Mouse (Mus musculus) natural killer cell, adult 2 months (primary cell): Measurements from ENCODE around the gene 2310011J03Rik.
A peak's percentile ranks its signal among the peaks of the same experiment; 100 is the strongest.

Experiments used
- DNase-seq, 2 experiments: peaks; one replicate each; pipeline ENCODE4 v3.0.0; 2022; ENCODE audit warnings: low spot score in 2 of 2

Gene 2310011J03Rik

DNA sequence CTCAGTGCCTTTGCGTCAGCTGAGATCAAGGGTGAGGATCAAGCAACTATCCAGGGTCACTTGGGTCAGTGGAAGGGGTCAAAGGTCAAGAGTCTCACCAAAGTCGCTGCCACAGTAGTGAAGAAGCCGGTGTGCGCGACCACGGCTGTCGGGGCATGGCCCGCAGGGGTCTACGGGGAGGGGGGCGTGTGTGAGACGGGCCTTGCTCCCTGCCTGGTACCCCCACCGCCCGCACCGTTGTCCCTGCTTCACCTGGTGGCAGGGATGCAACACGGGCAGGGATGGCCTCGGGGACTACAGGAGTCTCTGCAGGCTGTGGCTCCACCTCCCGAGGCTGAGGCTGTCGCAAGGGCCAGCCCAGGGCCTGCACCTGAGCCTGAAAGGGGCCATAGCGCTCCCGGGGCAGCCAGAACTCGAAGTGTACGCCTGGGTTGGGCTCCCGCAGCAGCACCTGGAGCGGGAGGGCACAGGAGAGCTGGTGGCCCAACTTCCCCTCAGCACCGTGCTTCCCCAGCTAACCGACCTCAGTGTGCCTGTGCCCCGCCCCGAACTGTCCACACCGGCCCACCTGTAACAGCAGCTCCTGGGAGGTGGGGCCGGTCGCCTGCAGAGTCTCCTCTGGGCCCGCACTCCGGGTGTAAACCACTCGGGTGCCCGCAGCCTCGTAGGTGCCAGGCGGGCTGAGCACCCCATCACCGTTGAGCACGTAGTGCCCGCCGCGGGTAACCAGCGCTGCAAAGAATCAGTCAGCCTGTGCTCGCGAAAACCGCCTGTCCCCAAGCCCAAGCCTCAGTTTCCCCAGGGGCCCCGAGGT is 21.4 kb upstream of the 2310011J03Rik start:
- DNase-seq = no peak

DNA sequence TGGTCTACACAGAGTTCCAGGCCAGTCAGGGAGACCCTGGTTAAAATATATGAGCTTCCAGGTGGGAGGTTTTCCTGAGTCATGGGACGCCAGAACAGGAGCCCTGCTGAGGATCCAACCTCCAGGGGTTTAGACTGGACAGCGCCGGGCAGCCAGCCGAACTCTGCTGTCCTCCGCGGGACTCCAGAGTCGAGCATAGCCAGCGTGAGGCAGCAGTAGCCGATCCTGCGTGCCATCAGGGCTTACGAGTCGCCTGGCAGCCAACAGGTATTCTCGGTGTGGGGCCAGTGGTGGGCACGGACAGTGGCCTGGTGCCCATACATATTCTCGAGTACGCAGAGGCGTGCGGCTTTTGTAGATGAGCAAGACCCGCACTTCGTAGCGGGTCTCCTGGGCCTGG is 20.7 kb upstream of the 2310011J03Rik start:
- no peak for DNase-seq

DNA sequence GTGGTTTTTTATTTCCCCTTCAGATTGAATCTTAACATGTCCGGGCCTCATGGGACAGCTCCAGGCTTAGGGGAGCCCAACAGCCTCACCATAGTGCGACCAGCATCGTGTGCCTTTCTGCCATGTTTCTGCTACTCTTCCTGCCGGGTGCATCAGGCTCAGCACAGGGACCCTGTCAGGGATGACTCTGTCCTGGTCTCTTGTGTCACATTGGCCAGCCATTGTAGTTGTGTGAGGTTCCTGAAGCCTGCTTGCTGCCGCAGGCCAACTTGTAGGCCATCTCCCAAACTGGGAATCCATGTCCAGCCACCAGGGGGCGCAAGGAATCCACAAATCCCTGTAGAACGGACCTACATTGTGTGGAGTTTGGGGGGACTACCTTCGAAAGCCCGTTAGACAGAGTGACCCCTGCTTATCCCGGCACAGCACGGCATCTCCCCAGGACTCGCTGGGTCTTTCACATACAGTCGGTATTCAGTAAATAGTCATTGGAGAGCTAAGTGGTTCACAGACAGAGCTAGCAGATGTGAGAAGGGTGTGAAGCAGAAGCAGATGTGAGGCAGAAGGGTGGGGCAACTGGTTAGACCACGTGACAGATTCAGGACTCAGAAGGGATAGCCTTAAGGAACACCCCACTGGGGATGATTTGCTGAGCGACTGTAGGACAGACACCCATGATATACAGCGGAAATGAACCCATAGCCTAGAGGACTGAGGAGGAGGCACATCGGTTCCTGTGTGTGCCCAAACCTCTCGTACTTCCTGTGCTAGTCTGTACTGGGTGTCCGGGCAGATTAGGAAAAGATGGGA is 19.8 kb upstream of the 2310011J03Rik start:
- DNase-seq = peak; percentile 75 to 83

DNA sequence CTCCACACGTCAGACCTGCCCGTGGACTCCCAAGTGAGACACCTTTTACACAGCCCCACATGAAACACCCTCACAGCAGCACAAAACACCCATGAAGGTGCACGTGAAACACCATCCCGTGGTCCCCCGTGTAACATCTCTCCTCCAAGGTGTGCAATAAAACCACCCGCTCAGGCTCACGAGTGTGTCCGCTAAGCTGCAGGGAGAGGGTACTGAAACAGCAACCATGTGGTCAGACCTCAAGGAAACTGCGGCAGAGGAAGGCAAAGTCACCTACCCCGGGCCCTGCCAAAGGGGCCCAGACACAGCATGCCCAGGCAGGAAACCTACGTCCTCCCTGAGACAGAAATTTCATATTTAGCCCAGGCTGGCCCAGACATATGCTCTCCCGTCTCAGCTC is 15.9 kb upstream of the 2310011J03Rik start:
- DNase-seq = peak in 1 of 2 experiments; percentile 33

DNA sequence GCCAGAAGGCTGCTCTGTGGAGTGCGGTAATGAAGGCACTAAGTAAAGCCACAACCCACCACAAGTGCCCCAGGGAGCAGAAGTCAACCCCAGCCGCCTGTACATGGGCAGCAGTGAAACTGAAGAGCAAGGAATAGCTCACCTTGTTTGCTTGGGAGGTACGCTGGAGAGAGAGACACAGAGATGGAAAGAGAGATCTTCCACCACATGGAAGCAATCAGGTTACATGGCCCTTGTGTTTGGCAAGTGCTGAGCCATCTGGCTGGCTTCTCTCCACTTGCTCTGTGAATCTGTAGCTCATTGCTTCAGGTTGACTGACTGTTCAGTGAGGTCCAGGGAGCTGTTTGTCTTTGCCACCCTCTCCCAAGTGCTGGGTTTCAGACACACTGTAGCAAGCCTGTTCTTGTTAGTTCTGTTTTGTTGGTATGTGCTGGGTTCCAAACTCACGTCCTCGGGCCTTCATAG is 12.2 kb upstream of the 2310011J03Rik start:
- no peak for DNase-seq

DNA sequence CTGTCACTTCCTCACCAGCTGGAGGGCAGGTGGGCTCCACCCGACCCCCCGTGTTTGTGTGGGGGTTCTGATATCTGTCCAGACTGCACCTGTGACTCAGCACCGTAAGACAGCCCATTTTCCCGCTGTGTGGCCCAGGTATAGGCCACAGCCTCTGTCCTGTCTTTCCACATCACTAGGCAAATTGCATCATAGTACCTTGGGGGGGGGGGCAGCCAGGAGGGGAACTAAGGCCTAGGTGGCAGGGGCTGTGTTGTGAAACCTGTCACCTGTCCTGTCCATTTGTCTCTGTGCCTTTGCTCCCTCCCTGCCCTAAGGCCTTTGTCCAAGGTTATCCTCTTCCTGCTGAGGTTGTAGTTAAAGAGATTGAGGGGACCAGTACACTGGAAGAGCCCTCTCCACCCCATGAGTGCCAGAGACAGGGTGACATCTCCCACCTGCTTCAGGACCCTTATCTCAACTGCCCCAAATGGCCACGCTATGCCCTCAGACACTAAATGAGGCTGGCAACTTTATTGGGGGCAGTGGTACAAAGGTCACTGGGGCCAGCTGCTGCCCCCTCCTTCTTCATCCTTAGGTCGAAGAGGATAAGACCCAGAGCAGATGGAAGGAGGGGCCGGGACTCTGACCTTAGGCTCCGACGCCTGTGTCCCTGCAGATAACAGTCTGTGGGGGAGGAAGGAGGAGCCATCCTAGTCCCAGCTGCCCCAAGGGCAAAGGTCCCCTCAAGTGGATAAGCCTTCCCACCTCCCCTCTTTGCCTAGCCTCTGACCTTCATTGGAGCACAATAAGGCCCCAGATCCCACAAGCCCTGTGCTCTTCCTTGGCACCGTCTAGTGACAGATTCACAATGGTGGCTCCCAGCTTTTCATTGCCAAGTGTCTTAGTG is 11.5 kb upstream of the 2310011J03Rik start:
- DNase-seq = no peak

DNA sequence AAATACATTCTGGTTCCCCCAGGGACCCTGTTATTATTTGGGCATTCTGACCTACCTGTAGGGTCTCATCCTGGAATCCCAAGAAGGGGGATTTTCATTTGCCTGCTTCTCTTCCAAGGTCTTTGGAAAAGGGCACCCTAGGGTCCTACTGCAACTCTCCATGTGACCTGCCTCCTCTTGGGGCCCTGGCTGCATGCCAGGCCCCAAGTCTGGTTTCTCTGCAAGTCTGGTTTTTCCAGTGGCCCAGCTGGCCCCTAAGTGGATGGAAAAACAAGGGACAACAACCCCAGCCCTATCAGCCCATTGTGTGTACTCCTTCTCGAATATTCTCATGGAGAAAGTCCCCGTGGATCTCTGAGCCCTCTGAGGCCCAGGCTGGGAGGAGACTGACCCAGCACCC is 10.6 kb upstream of the 2310011J03Rik start:
- no peak for DNase-seq

DNA sequence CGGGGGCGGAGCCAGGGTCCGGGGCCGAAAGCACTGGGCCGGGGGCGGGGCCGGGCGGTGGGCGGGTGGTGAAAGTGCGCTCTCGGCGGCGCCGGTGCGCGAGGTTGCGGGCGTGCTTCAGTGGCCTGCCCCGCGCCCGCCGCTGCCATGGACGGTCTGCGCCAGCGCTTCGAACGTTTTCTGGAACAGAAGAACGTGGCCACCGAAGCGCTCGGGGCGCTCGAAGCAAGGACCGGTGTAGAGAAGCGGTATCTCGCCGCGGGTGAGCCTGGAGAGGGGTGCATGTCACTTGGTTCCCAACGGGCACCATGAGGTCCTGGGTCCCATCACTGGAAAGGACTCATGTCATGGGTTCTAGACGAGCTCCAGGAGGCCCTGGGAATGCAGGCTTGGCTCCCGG is 9.7 kb upstream of the 2310011J03Rik start:
- DNase-seq = no peak

DNA sequence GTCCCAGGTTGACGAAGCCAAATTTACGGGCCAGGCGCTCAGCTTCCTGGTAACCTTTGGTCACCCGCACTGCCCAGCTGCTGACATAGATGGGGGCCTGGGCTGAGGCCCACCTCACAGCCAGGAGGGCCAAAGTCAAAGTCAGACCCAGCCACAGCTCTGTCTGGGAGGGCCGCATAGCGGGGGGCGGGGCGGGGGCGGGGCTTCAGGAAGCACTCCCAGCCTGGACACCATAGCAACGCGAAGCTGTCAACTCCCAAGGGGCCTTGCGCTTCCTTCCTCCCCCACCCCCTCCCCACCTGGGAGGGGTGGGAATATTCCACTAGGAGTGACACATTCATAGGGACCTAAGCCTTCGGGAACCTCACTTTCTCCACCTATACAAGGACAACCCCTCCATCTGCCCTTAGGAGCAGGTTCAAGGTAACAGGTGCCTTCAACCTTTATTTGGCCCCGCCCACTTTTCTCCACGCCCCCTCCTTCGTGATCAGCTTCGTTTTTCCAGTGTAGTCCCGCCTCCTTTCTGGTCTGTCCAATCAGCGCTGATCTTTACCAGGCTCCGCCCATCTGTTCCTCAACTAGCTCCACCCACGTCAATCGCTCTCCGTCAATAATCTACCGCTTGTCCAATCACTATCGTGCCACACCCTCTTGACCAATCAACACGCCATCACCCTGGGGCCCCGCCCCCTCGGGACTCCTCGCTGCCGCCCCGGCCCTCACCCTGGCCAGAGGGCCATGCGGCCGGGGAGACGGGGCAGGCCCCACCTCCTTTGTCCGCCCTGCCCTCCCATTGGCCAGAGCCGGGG is 9.1 kb upstream of the 2310011J03Rik start, which contains the start of the genes Pcsk4 and Reep6:
Gene Pcsk4 (minus strand): TSS at position 226 of the 809 bp plus-strand sequence.
Gene Reep6 (plus strand): TSS at position 681 of the 809 bp plus-strand sequence.
- DNase-seq = peak; percentile 94 to 97

DNA sequence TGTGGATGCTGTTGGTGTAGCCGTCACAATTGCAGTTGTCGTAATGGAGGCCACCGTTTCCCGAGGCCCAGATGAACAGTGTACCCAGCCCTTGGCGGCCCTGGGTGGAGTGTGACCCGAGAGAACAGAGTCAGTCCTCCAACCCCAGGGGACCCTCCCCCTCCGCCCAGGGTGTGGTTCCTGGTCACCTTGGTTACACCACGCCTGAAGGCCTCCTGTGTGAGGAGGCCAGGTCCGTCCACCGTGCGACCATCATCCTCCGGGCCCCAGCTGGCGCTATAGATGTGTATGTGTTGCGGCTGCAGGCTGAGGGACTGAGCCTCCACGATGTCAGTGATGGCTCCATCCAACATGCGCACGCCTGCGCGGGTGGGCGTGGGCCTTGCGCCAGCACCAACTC is 4.7 kb upstream of the 2310011J03Rik start:
- no peak for DNase-seq

DNA sequence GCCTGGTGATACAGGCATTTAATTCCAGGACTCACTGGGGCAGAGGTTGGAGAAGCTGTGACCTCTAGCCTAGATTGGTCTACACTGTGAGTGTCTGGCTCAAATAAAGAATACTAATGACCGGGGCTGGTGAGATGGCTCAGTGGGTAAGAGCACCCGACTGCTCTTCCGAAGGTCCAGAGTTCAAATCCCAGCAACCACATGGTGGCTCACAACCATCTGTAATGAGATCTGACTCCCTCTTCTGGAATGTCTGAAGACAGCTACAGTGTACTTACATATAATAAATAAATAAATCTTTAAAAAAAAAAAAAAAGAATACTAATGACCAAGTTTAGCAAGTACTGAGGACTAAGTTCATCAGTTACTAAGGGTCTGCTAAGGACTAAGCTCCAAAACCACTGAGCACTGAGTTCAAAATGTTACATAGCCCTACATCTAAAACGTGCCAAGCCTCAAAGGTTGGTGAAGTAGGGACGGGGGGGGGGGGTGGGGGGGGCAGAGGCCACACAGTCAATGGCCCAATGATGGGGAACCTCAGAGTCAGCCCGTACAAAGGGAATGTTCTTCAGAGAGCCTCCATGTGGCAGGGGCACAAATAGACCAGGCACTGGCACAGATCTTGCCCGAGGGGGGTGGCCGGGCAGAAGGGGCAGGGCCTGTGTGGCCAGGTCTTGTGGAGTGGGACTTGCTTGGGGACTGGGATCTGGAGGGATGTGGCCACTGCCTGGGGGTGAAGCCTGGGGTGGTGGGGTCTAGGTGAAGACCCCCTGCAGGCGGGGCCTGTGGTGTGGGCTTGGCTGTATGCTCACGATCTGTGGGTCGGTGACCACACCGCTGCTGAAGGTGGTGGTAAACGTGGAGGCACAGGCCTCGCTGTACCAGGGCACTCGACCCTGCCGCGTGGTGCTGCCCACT is 4.0 kb upstream of the 2310011J03Rik start:
- DNase-seq = no peak

DNA sequence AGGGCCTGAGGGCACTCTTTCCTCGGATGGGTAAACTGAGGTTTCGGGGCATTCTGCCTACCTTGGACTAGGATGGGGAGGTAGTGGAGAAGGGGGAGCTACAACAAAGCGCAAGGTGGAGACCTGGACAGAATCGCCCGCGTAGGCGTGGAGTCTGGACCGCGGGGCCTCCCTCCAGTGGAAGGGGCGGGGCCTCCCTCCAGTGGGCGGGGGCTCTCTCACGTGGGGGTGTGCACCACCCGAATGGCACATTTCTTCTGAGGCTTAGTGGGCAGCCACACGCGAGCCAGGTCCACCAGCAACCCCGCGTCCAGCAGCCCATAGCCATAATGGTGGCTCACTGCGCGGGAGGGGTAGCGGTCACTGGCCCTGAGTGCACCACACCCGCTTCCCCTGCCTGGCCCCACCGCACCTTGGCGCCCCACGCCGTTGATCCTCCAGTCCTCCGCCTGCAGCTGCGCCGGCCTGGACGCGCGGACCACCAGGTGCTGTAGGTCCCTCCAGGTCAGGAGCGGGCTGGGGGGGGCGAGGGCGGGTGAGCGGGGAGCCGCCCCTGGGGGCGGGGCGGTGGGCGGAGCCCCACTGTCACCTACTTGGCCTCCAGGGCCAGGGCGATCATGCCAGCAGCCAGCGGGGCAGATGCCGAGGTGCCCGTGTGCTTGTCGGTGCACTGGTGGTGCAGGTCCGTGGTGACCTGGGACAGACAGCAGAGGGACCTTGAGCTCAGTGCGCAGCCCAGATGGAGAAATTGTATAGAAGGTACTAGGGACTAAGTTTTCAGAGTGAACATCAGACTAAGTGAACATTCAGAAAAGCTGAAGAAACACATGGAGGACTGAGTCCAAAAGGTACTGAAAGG is 3.2 kb upstream of the 2310011J03Rik start:
- peak; percentile 67 to 73 for DNase-seq

DNA sequence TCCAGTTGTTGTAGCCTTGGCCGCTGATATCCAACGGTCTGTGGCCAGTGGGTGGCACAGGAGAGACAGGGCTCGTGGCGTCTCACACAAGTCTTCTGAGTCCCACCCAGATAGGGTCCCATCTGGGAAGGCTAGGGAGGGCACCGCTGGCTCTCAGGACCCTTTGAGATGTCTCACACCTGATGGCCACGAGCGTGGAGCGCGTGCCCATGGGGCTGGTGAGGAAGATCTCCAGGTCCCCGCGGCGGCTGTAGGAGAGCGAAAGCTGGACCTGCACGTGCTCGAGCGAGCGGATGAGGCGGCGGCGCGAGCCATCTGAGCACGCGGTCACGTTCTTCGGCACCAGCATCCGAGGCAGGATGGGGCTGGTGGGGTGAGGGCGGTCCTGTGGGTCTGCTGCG is 2.5 kb upstream of the 2310011J03Rik start:
- peak; percentile 30 to 43 for DNase-seq

DNA sequence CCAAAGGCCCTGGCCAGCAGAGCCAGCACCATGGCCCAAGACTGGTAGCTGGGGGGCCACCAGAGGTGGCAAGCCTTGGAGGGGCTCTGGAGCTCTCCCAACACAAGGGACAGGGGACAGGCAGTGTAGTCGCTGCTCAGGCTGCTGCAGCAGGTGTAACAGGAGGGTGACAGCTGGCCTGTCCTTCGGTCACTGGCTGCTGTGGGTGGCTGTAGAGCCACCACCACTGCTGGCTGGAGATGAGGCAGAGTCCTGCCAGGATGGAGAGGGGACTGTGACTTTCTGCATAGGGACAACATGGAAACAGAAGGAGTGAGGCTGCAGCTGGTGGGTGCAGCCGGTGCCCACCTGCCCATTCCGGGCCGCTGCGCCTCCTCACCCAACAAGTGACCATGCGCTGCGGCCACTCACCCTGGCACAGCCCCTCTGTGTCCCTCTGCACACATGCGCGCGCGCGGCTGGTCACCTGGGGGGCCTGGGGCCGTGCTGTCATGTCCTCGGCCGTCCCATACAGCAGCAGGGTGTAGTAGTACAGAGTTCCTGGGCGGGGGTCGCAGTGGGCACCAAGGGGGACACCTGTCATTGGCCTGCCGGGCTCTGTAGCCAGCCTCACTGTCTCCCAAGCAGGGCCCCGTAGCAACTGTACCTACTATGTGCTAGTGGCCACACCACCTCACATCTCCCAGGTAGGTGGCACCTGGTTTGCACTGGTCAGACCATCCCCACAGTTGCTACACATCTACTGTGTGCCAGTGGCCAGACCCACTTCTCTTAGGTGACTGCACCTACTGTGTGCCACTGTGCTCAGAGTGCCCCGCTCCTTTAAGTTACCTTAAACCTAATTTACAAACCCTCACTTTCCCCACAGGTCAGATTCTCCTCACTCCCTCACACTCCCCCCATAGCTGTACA is 1.6 kb upstream of the 2310011J03Rik start:
- DNase-seq = no peak

DNA sequence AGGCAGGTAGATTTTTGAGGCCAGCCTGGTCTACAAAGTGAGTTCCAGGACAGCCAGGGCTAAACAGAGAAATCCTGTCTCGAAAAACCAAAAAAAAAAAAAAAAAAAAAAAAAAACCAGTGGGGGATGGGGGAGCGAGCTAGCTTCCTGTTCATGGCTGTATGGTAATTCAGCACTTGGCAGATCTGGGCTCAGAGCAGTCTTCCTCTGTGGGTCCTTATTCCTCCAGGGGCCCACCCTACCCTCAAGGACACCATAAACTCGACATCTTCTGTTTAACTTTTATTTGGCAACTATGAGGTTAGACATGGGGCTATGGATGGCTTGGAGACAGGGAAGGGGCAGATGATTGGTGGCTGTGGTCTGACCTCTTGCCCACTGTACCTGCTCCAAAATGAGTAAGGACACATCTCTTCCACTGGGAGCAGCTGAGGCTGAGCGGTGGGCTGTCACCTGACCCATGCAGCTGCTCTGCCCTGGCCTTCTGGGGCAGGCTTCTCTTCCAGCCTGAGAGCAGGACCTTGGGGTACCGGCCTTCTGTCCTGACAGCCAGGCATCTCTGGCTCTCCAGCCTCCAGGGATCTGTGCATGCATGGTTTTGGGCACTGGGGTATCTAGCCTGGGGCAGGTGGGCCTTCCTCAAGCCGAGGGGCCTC is 805 bp upstream of the 2310011J03Rik start:
- no peak for DNase-seq

DNA sequence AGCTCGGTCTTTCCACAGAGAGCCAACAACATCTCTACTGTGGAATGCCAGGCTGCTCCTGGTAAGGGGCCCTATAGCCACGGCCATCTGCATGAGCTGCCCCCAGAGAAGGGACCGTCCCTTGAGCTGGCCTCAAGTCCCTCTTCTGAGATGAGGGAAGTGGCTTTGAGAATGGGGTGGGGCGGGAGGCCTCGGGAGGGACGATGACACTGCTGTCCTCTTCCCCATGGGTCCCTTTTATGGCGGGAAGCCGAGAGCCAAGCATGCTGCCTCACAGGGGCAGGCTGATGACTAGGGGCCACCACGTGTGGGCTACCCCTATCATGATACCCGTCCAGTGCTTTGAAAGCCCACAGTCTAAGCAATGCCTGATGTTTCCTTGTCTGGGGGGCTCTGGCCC is 3.3 kb downstream of the 2310011J03Rik start:
- DNase-seq = no peak

DNA sequence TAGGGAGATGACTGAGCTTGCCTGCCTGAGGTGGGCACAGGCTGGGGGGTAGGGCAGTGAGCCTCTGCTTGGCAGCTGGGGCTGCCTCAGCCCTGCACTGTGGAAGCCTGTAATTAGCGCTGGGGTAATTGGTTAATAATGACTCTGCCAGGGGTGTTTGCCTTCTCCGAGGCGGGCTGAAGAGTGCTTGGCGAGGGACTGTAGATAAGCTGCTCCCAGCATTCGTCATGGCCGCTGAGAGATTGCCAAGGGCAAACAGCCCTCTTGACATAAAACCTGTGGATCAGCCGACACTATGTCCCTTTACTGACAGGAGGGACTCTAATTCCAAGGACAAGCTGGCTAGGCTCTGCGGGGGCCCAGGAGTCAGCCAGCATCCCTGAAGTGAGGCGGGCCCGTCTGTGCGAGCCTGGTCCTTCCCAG is 4.0 kb downstream of the 2310011J03Rik start:
- DNase-seq = no peak
